Mouse (Mus musculus) liver, embryonic 14.5 days (tissue): Measurements from ENCODE around the gene Ccl1. TPM values are rescaled to one million over a fixed set of nuclear protein-coding genes. Genes with fewer than 3 reads are reported as not detected.
A peak's percentile ranks its signal among the peaks of the same experiment; 100 is the strongest.

ENCODE experiments used
- ATAC-seq: fragments of 200-750 bp; cut with Nextera tagmentation; 2 replicates; pipeline ENCODE4 v1.8.0; 2017; ENCODE audit warnings: moderate number of reproducible peaks, mild to moderate bottlenecking, moderate library complexity; ENCODE audit not compliant: insufficient read depth
- DNase-seq, 3 experiments: peaks; one replicate each; pipeline ENCODE4 v3.0.0-alpha.2; 2012 to 2013; ENCODE audit warnings: low read depth in 3 of 3, low spot score in 3 of 3
- H3K27ac ChIP-seq: fragments of 300-500 bp; sonication (generic); 2 replicates; pipeline ENCODE4 v1.5.1; 2014; ENCODE audit warnings: moderate library complexity, mild to moderate bottlenecking, control low read depth, inconsistent platforms
- H3K27me3 ChIP-seq: fragments of 300-500 bp; sonication (generic); 2 replicates; pipeline ENCODE4 v1.6.1; 2014; ENCODE audit warnings: mild to moderate bottlenecking, low read length, moderate library complexity; ENCODE audit not compliant: control insufficient read depth, insufficient read depth
- H3K36me3 ChIP-seq: fragments of 300-500 bp; sonication (generic); replicated peaks from 2 replicates; pipeline ENCODE4 v1.6.1; 2014; ENCODE audit warnings: low read depth; ENCODE audit not compliant: control insufficient read depth, insufficient read depth
- H3K4me1 ChIP-seq, 2 experiments: fragments of 200-500 bp in 1 of 2; fragments of 300-500 bp in 1 of 2; sonication (generic) in 1 of 2; replicated peaks; 2 replicates each; pipeline ENCODE4 v1.6.1; 2012 to 2014; ENCODE audit warnings: antibody characterized with exemption in 1 of 2, inconsistent platforms in 1 of 2, low read length in 1 of 2; ENCODE audit not compliant: control insufficient read depth in 2 of 2, insufficient read depth in 2 of 2
- H3K4me2 ChIP-seq: fragments of 300-500 bp; sonication (generic); 2 replicates; pipeline ENCODE4 v1.6.1; 2014; ENCODE audit warnings: low read depth, mild to moderate bottlenecking, control low read depth, moderate library complexity
- H3K4me3 ChIP-seq, 2 experiments: fragments of 200-500 bp in 1 of 2; fragments of 300-500 bp in 1 of 2; sonication (generic) in 1 of 2; 2 replicates each; pipeline ENCODE4 v1.5.1; 2012 to 2014; ENCODE audit warnings: low read depth in 2 of 2, low read length in 2 of 2, mild to moderate bottlenecking in 2 of 2, control low read depth in 1 of 2, inconsistent platforms in 1 of 2, moderate library complexity in 1 of 2; ENCODE audit not compliant: insufficient read depth in 1 of 2
- H3K9ac ChIP-seq: fragments of 300-500 bp; sonication (generic); replicated peaks from 2 replicates; pipeline ENCODE4 v1.6.1; 2014; ENCODE audit warnings: mild to moderate bottlenecking, control low read depth, moderate library complexity
- H3K9me3 ChIP-seq: fragments of 300-500 bp; sonication (generic); 2 replicates; pipeline ENCODE4 v1.6.1; 2016; ENCODE audit warnings: low read length, mixed read lengths; ENCODE audit not compliant: control insufficient read depth
- CTCF ChIP-seq: IDR thresholded peaks from 2 replicates; pipeline ENCODE4 v1.5.1; 2016; ENCODE audit warnings: antibody characterized with exemption, low read depth, control low read depth
- EP300 ChIP-seq: IDR thresholded peaks from 2 replicates; pipeline ENCODE4 v1.6.1; 2016; ENCODE audit warnings: antibody characterized with exemption, low read depth
- WGBS: fragments of 180-500 bp; shearing (Covaris S2); extraction: QIAGEN DNeasy Blood & Tissue Kit; methylation state at CpG from one replicate; pipeline ENCODE4 v1.1.7; 2014; ENCODE audit not compliant: insufficient replicate concordance; 5-methylcytosine and 5-hydroxymethylcytosine counted together
- polyA plus RNA-seq, 2 experiments: library from polyadenylated mRNA; depleted of rRNA in 1 of 2; stranded (reverse) in 1 of 2; unstranded in 1 of 2; fragments of >200 nt; fragmentation: Nextera tagmentation in 1 of 2; extraction: Ambion mirVana in 1 of 2; gene quantifications; 2 replicates each; pipeline versions ENCODE4 v1.2.1 to v1.2.3; 2012 to 2014

Ccl1 gene
- polyA plus RNA-seq, 2 experiments = not detected

DNA sequence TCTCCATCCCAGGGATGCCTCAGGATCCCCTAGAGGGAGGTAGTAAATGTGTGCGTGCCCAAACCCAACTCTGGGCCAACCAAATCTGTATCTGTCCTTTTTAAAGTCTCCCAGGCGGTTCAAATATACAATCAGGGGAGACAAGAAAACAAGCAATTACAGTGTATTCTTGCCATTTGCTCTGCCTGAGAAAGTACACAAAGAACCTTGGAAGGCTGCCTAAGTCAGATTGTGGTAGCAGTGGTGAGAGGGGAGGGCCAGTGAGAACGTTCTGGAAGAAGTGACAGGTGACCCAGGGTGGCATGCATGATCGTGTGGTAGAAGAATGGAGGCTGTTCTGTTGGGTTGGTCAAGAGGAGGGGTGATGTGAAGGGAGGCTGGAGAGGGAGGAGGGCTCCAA lies 46.4 kb downstream of the Ccl1 start:
- Histone ChIP-seq H3K27ac (no peak overlapping the region), H3K27me3 (no peaks in the 10 kb centered on the region), H3K9me3 (no peaks in the 10 kb centered on the region), H3K36me3 (no peaks in the 10 kb centered on the region), H3K4me3 (no peak overlapping the region), H3K4me1 (no peaks in the 10 kb centered on the region), H3K9ac (no peak overlapping the region), H3K4me2 (no peak overlapping the region)
- TF ChIP-seq CTCF (no peak), EP300 (no peak)
- ATAC-seq (no peak), DNase-seq (no peak)
- 44% methylated on average over 4 of the region's 4 CpGs for WGBS

DNA sequence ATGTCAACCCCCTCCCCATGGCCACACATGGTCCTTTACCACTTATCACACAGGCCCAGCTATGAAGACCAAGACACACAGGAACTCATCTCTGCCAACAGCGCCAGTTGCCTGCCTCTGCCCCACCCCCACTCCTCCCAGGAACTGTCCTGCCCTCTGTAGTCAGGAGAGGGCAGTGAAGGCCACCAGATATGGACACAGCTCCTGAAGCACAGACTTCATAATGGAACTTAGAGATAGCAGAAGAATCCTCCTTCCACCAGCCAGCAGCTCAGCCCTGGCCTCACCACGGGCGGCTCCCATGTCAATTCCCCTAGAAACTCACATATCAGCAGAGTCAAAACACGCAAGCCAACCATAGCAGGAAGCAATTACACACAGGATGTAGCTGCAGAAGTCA lies 49.9 kb downstream of the Ccl1 start:
- Histone ChIP-seq H3K4me1 (no peaks in the 10 kb centered on the region), H3K4me3 (no peak overlapping the region), H3K27me3 (no peaks in the 10 kb centered on the region), H3K9ac (no peak overlapping the region), H3K4me2 (no peak overlapping the region), H3K9me3 (no peaks in the 10 kb centered on the region), H3K36me3 (no peaks in the 10 kb centered on the region), H3K27ac (no peak overlapping the region)
- no peak for DNase-seq
- no peak for TF ChIP-seq EP300
- peak; percentile 57 for TF ChIP-seq CTCF
- WGBS = 3% methylated on average over 4 of the region's 4 CpGs
- no peak for ATAC-seq

DNA sequence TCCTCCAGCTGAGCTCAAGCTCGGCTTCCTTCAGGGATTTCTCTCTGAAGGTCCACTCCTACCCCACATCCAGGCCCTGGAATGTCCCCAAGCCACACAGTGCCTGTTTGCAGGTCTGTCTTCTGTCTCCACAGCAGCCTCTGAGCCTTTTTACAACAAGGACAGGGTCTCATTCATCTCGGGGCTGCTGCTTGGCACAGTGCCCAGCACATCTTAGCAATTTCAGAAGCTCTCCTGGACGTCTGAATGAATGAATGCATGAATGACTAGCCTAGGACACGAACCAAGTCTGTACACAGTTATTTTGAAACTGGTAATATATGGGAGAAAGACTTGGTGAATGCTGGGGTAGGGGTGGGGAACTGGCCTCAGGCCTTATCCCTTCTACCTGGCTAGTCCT lies 52.1 kb downstream of the Ccl1 start:
- no peak for ATAC-seq
- no peaks in the 10 kb centered on the region for H3K9me3 ChIP-seq
- WGBS = 33% methylated on average over 4 of the region's 4 CpGs
- TF ChIP-seq EP300 (no peak), CTCF (no peak)
- H3K36me3 ChIP-seq = no peaks in the 10 kb centered on the region
- no peak overlapping the region for H3K27ac ChIP-seq
- no peak overlapping the region for H3K4me3 ChIP-seq
- H3K4me2 ChIP-seq = no peak overlapping the region
- DNase-seq = no peak
- H3K9ac ChIP-seq = no peak overlapping the region
- no peaks in the 10 kb centered on the region for H3K4me1 ChIP-seq
- no peaks in the 10 kb centered on the region for H3K27me3 ChIP-seq

DNA sequence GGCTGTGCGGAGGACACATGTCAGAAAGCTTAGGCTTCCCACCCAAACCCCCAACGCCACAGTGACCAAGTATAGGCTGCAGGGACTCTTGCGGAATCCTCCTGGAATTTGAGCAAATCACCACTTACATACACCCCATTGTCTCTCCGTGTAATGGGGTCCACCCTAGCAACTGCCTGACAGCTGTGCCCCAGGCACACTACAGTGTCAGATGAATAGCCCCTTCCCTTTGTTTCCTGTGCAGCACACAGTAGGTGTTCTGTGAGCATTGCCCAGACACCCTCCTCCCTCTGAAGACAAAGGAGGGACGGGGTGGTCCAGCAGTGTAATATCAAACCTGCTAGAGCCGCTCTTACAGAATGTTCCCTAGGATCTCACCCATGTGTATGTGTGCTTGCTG lies 54.2 kb downstream of the Ccl1 start:
- no peak overlapping the region for H3K9ac ChIP-seq
- ATAC-seq = no peak
- 57% methylated on average over 6 of the region's 6 CpGs for whole genome bisulfite sequencing
- H3K9me3 ChIP-seq = no peaks in the 10 kb centered on the region
- H3K4me2 ChIP-seq = no peak overlapping the region
- H3K27ac ChIP-seq = no peak overlapping the region
- H3K27me3 ChIP-seq = no peaks in the 10 kb centered on the region
- H3K36me3 ChIP-seq = no peaks in the 10 kb centered on the region
- H3K4me3 ChIP-seq = no peak overlapping the region
- H3K4me1 ChIP-seq = no peaks in the 10 kb centered on the region
- no peak for TF ChIP-seq CTCF
- TF ChIP-seq EP300 = no peak
- DNase-seq = no peak

DNA sequence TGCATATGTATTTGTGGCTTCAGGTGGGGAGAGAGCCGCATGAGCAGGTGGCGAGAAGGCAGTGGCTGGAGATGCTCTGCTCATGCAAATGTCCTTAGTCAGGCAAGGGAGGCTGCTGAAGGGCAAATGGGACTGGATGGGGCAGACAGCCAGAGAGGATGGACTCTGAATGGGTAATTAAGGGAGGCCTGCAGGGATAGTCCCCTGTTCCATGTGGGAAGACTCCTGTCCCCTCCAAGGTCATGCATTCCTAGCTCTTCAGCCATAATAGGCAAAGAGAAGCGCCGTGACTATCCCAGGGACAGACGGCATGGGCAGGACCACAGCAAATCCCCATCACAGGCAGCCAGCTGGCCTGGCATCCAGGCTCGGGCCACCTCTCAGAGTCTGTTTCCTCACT lies 55.5 kb downstream of the Ccl1 start:
- Histone ChIP-seq H3K4me2 (no peak overlapping the region), H3K9ac (no peak overlapping the region), H3K9me3 (no peaks in the 10 kb centered on the region), H3K4me1 (no peaks in the 10 kb centered on the region), H3K4me3 (no peak overlapping the region), H3K36me3 (no peaks in the 10 kb centered on the region), H3K27ac (no peak overlapping the region), H3K27me3 (no peaks in the 10 kb centered on the region)
- TF ChIP-seq CTCF (no peak), EP300 (no peak)
- 68% methylated on average over 6 of the region's 6 CpGs for WGBS
- no peak for DNase-seq
- ATAC-seq = no peak

DNA sequence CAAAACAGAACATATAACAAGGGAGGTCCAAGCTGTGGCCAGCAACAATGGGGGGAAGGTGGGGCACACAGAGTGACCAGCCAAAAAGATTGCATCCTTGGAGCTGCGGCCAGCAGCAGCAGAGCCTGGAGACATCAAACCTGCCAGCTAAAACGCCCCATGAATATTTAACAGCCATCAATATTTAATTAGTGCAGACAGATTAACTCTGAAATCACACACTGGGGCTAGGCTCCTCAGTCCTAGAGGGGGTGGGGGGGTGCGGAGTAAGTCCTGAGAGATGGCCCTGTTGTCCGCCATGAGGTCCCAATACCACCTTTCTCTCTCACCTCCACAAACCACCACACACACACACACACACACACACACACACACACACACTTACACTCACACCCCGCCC lies 68.1 kb downstream of the Ccl1 start:
- H3K9me3 ChIP-seq = no peaks in the 10 kb centered on the region
- ATAC-seq (no peak), DNase-seq (no peak)
- no peaks in the 10 kb centered on the region for H3K4me1 ChIP-seq
- no peak for TF ChIP-seq CTCF
- TF ChIP-seq EP300 = no peak
- H3K27ac ChIP-seq = no peak overlapping the region
- H3K9ac ChIP-seq = no peak overlapping the region
- H3K27me3 ChIP-seq = no peaks in the 10 kb centered on the region; the same call in 1 of the 2 replicates
- H3K36me3 ChIP-seq = no peaks in the 10 kb centered on the region
- WGBS = 38% methylated on average over 5 of the region's 5 CpGs
- no peak overlapping the region for H3K4me2 ChIP-seq
- H3K4me3 ChIP-seq = no peak overlapping the region
